Mouse (Mus musculus) lung, adult 2 months (tissue): ENCODE data around the gene Ino80b.

Source experiments
- CTCF ChIP-seq: fragments of 200-500 bp; IDR thresholded peaks from 2 replicates; pipeline ENCODE4 v1.5.1; 2011; ENCODE audit warnings: mild to moderate bottlenecking, low read length, control low read depth; ENCODE audit not compliant: insufficient read depth
- POLR2A ChIP-seq: fragments of 200-500 bp; IDR thresholded peaks from 2 replicates; pipeline ENCODE4 v1.6.1; 2011; ENCODE audit warnings: low read depth, mild to moderate bottlenecking, control low read depth, low read length, borderline replicate concordance; ENCODE audit errors: extremely low read depth

DNA sequence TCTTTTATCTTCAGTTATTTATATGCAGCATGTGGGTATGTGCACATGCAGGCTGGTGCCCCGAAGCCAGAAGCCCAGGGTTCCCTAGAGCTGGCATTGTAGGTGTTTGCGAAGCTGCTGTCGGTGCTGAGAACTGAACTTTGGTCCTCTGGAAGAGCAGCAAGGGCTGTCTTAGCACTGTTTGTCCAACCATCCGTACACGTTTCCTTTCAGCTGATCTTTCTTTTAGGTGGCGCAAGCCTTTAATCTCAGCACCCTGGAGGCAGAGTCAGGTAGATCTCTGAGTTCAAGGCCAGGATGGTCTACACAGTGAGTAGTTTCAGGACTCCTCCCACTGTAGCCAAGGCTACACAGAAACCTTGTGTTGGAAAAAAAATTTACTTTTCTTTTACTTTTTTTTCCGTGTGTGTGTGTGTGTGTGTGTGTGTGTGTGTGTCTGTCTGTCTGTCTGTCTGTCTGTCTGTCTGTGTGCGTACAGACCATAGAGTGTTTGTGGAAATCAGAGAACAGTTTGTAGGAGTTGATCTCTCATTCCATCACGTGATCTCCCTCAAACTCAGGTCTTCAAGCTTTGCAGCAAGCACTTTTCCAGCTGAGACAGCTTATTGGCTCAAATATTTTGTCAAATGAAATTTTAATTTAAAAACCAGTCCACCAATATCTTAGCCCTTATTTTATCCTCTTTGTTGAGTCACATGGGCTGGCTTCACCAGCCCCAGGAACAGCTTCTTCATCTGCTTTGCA, 7.1 kb upstream of the Ino80b start:
- TF ChIP-seq CTCF (no peak), POLR2A (no peak)
